Comparison of ENCODE assay signal across 8 mouse cellular contexts in genomic region chr9:72531291-72531995, GRCm38 (mm10). TPM values are rescaled to one million over a fixed set of nuclear protein-coding genes. Genes with fewer than 3 reads are reported as not detected.
A peak's percentile ranks its signal among the peaks of the same experiment; 100 is the strongest.
DNase-seq lines count a peak whose midpoint lies in the region; ATAC-seq and TF ChIP-seq lines count a peak whose summit lies in the region.

No protein-coding gene starts in this region.

- under 1% methylated on average over 33 of the region's 35 CpGs for WGBS in cerebellum, adult 2 months
- WGBS in forebrain, postnatal 0 days: 1% methylated on average over 35 of the region's 35 CpGs
- 2% methylated on average over 35 of the region's 35 CpGs for WGBS in lung, adult 2 months
- under 1% methylated on average over 34 of the region's 35 CpGs for WGBS in neural tube, embryonic 15.5 days

- H3K4me2 ChIP-seq in forebrain, postnatal 0 days (ENCODE audit: low read depth): peak overlapping the region; percentile 54
- peak overlapping the region; percentile 62 for H3K4me2 ChIP-seq in neural tube, embryonic 15.5 days

- H3K27ac ChIP-seq in MEL (ENCODE audit: control insufficient read depth, low read depth, low read length): peak overlapping the region; percentile 76
- H3K27ac ChIP-seq in cerebellum, adult 2 months (ENCODE audit: insufficient read depth, low read length): peak overlapping the region; percentile 26; the same call in 1 of the 2 replicates
- H3K27ac ChIP-seq in forebrain, postnatal 0 days (ENCODE audit: low read depth, low read length): peak overlapping the region; percentile 100
- H3K27ac ChIP-seq in layer of hippocampus, adult 2 months: peak overlapping the region; percentile 87
- peak overlapping the region; percentile 100 for H3K27ac ChIP-seq in neural tube, embryonic 15.5 days (replicated peaks)

- TF ChIP-seq EP300 in MEL (IDR thresholded peaks at IDR 0.05; ENCODE audit: low read depth in 1 of 2, low read length in 2 of 2): no peak

- DNase-seq in MEL (ENCODE audit: low read depth, low spot score): peak; percentile 87
- DNase-seq in cerebellum, adult 2 months: peak; percentile 73 to 76
- DNase-seq in forebrain, postnatal 0 days: peak; percentile 96
- peak; percentile 63 to 79 for DNase-seq in heart, postnatal 36 days
- DNase-seq in layer of hippocampus, adult 2 months (ENCODE audit: low spot score in 2 of 2): peak; percentile 68 to 86
- peak; percentile 74 for DNase-seq in lung, adult 2 months
- peak; percentile 88 for DNase-seq in testis, postnatal 14 days (ENCODE audit: low spot score)

- no peaks in the 10 kb centered on the region for H3K9me3 ChIP-seq in MEL (replicated peaks; ENCODE audit: insufficient read depth, low read length)
- no peaks in the 10 kb centered on the region for H3K9me3 ChIP-seq in forebrain, postnatal 0 days (ENCODE audit: low read length)
- no peaks in the 10 kb centered on the region for H3K9me3 ChIP-seq in neural tube, embryonic 15.5 days (replicated peaks)

- peaks cover 0 to 24% of the 10 kb centered on the region in 2 experiments; a peak in 2 of 4 replicates for H3K36me3 ChIP-seq in MEL (ENCODE audit: control insufficient read depth in 1 of 2, insufficient read depth in 2 of 2, low read length in 2 of 2)
- no peaks in the 10 kb centered on the region for H3K36me3 ChIP-seq in forebrain, postnatal 0 days (ENCODE audit: insufficient read depth)
- no peaks in the 10 kb centered on the region for H3K36me3 ChIP-seq in neural tube, embryonic 15.5 days

- ATAC-seq in forebrain, postnatal 0 days: peak; percentile 93
- peak; percentile 93 for ATAC-seq in neural tube, embryonic 15.5 days (ENCODE audit: low FRiP score)

- H3K4me3 ChIP-seq in MEL (ENCODE audit: control insufficient read depth in 1 of 2, insufficient read depth in 1 of 2, low read depth in 2 of 2, low read length in 2 of 2): peak overlapping the region; percentile 73 to 84
- peak overlapping the region; percentile 89 for H3K4me3 ChIP-seq in cerebellum, adult 2 months (replicated peaks; ENCODE audit: insufficient read depth, low read depth, low read length)
- H3K4me3 ChIP-seq in forebrain, postnatal 0 days (ENCODE audit: low read depth, low read length): peak overlapping the region; percentile 96
- peak overlapping the region; percentile 71 for H3K4me3 ChIP-seq in layer of hippocampus, adult 2 months
- peak overlapping the region; percentile 75 for H3K4me3 ChIP-seq in lung, adult 2 months (replicated peaks; ENCODE audit: extremely low read depth, low read depth, low read length)
- peak overlapping the region; percentile 94 for H3K4me3 ChIP-seq in neural tube, embryonic 15.5 days (replicated peaks)

- peaks cover 10 to 12% of the 10 kb centered on the region in 2 experiments; a peak in 3 of 4 replicates for H3K4me1 ChIP-seq in MEL (ENCODE audit: control insufficient read depth in 1 of 2, insufficient read depth in 2 of 2, low read length in 2 of 2)
- H3K4me1 ChIP-seq in cerebellum, adult 2 months (ENCODE audit: control insufficient read depth, insufficient read depth, low read length): no peaks in the 10 kb centered on the region
- H3K4me1 ChIP-seq in forebrain, postnatal 0 days (ENCODE audit: insufficient read depth): peaks cover 7% of the 10 kb centered on the region
- H3K4me1 ChIP-seq in lung, adult 2 months (ENCODE audit: control insufficient read depth, insufficient read depth, low read length): 0 out of 2 replicates have a peak, but pooled peaks cover 4% of the 10 kb centered on the region
- peaks cover 19% of the 10 kb centered on the region for H3K4me1 ChIP-seq in neural tube, embryonic 15.5 days

- TF ChIP-seq RAD21 in MEL (IDR thresholded peaks at IDR 0.05; ENCODE audit: low read depth, low read length): no peak

- peak overlapping the region; percentile 100 for H3K9ac ChIP-seq in MEL (ENCODE audit: control insufficient read depth, low read depth, low read length, poor library complexity, severe bottlenecking)
- peak overlapping the region; percentile 97 for H3K9ac ChIP-seq in forebrain, postnatal 0 days
- peak overlapping the region; percentile 97 for H3K9ac ChIP-seq in neural tube, embryonic 15.5 days (replicated peaks)

- peaks cover 22% of the 10 kb centered on the region for H3K79me2 ChIP-seq in MEL (ENCODE audit: control insufficient read depth, insufficient read depth, low read length, poor library complexity)

- TF ChIP-seq POLR2A in MEL (IDR thresholded peaks at IDR 0.05; ENCODE audit: control insufficient read depth in 1 of 2, insufficient read depth in 1 of 2, low read depth in 1 of 2, low read length in 2 of 2, poor library complexity in 1 of 2): peak in 1 of 2 experiments; percentile 66; a peak in 3 of 4 replicates
- TF ChIP-seq POLR2A in cerebellum, adult 2 months (IDR thresholded peaks at IDR 0.05; ENCODE audit: borderline replicate concordance, insufficient read depth, low read length): no peak
- peak; percentile 68; the same call in 1 of the 2 replicates for TF ChIP-seq POLR2A in lung, adult 2 months (IDR thresholded peaks at IDR 0.05; ENCODE audit: borderline replicate concordance, extremely low read depth, low read depth, low read length)

- no peak for TF ChIP-seq CTCF in MEL (IDR thresholded peaks at IDR 0.05 in 2 of 3, conservative IDR thresholded peaks at IDR 0.05 in 1 of 3; ENCODE audit: control insufficient read depth in 1 of 3, insufficient read depth in 1 of 3, low read depth in 2 of 3, low read length in 3 of 3, poor library complexity in 1 of 3, severe bottlenecking in 1 of 3)
- TF ChIP-seq CTCF in cerebellum, adult 2 months (IDR thresholded peaks at IDR 0.05; ENCODE audit: borderline replicate concordance, insufficient read depth, low read depth, low read length): no peak
- no peak; the same call in 1 of the 2 replicates for TF ChIP-seq CTCF in forebrain, postnatal 0 days (IDR thresholded peaks at IDR 0.05; ENCODE audit: low read depth)
- TF ChIP-seq CTCF in layer of hippocampus, adult 2 months (conservative IDR thresholded peaks at IDR 0.05): no peak; the same call in none of the 2 replicates
- no peak for TF ChIP-seq CTCF in lung, adult 2 months (IDR thresholded peaks at IDR 0.05; ENCODE audit: insufficient read depth, low read length)

- intact Hi-C loops in heart, postnatal 36 days (cut with DNase I): loop anchor here (5.0 kb wide), 3 partner anchors 61 to 131 kb away; partner anchors contain the start of gene Nedd4

- H3K27me3 ChIP-seq in MEL (ENCODE audit: control insufficient read depth in 1 of 2, insufficient read depth in 2 of 2, low read length in 2 of 2): no peaks in the 10 kb centered on the region
- H3K27me3 ChIP-seq in cerebellum, adult 2 months (ENCODE audit: control insufficient read depth, insufficient read depth, low read length): no peaks in the 10 kb centered on the region
- no peaks in the 10 kb centered on the region for H3K27me3 ChIP-seq in forebrain, postnatal 0 days (ENCODE audit: insufficient read depth, low read length)
- no peaks in the 10 kb centered on the region for H3K27me3 ChIP-seq in neural tube, embryonic 15.5 days (replicated peaks)

TF ChIP-seq in MEL, 35 proteins besides CTCF, POLR2A, EP300 and RAD21:
- TF ChIP-seq MXI1 (IDR thresholded peaks at IDR 0.05; ENCODE audit: low read depth, low read length) (peak; percentile 48), MYB (IDR thresholded peaks at IDR 0.05; ENCODE audit: low read depth, low read length) (no peak), RCOR1 (IDR thresholded peaks at IDR 0.05; ENCODE audit: low read depth, low read length) (peak; percentile 84), HCFC1 (IDR thresholded peaks at IDR 0.05; ENCODE audit: low read depth, low read length) (0 out of 2 replicates have a peak, but pooled peaks have one; percentile 12), SIN3A (IDR thresholded peaks at IDR 0.05; ENCODE audit: low read length) (peak; percentile 42), TCF12 (IDR thresholded peaks at IDR 0.05; ENCODE audit: low read depth, low read length) (0 out of 2 replicates have a peak, but pooled peaks have one; percentile 31), MAFK (IDR thresholded peaks at IDR 0.05; ENCODE audit: borderline replicate concordance, low read depth, low read length) (no peak), BHLHE40 (IDR thresholded peaks at IDR 0.05; ENCODE audit: borderline replicate concordance, low read depth, low read length) (peak; percentile 34; the same call in 1 of the 2 replicates), ZMIZ1 (IDR thresholded peaks at IDR 0.05; ENCODE audit: low read depth, low read length) (peak; percentile 45), TBP (IDR thresholded peaks at IDR 0.05; ENCODE audit: low read depth, low read length) (peak; percentile 84)

RNA-seq across cellular contexts. Expression of gene Rfx7, which starts 0.6 kb away (rescaled TPM):
- 6.2 and 9.3 TPM in 2 replicates for total RNA-seq in MEL (2012; rRNA removed)
- polyA plus RNA-seq in MEL (2012; ENCODE audit: insufficient read depth in 1 of 2, insufficient read length in 2 of 2, low read depth in 1 of 2, low replicate concordance in 2 of 2, missing spikeins in 1 of 2): 10 to 100 TPM; 19.9 to 30.5 TPM
- polyA plus RNA-seq in cerebellum, adult 2 months (2012; rRNA removed): 20.2 and 21.4 TPM in 2 replicates
- total RNA-seq in forebrain, postnatal 0 days (2014; rRNA removed): 29.5 and 44.8 TPM in 2 replicates
- polyA plus RNA-seq in forebrain, postnatal 0 days (2015; fragmentation: Nextera tagmentation; extraction: Ambion mirVana): 7.7 and 10.8 TPM in 2 replicates
- 1 to 10 TPM; 8.5 to 9.4 TPM for total RNA-seq in heart, postnatal 36 days (2021)
- 10 to 100 TPM; 21.4 to 21.6 TPM for total RNA-seq in layer of hippocampus, adult 2 months (2021)
- 4.1 and 6.1 TPM in 2 replicates for polyA plus RNA-seq in lung, adult 2 months (2012; rRNA removed)
- polyA plus RNA-seq in neural tube, embryonic 15.5 days (2015; fragmentation: Nextera tagmentation; extraction: Ambion mirVana): 13.7 and 14.7 TPM in 2 replicates

RNA-seq across cellular contexts. Expression of gene Tex9, which starts 39.4 kb away (rescaled TPM):
- total RNA-seq in MEL (2012; rRNA removed): 7.0 and 7.9 TPM in 2 replicates
- polyA plus RNA-seq in MEL (2012; ENCODE audit: insufficient read depth in 1 of 2, insufficient read length in 2 of 2, low read depth in 1 of 2, low replicate concordance in 2 of 2, missing spikeins in 1 of 2): 10 to 100 TPM in 1 of 2 experiments, not detected in 1; 17.1 TPM
- 14.0 and 16.6 TPM in 2 replicates for polyA plus RNA-seq in cerebellum, adult 2 months (2012; rRNA removed)
- total RNA-seq in forebrain, postnatal 0 days (2014; rRNA removed): 19.2 and 33.8 TPM in 2 replicates
- polyA plus RNA-seq in forebrain, postnatal 0 days (2015; fragmentation: Nextera tagmentation; extraction: Ambion mirVana): 19.8 and 29.3 TPM in 2 replicates
- 1 to 10 TPM in 1 of 2 experiments, under 1 TPM in 1; 0.98 to 2.1 TPM for total RNA-seq in heart, postnatal 36 days (2021)
- 1 to 10 TPM; 6.5 to 7.3 TPM for total RNA-seq in layer of hippocampus, adult 2 months (2021)
- polyA plus RNA-seq in lung, adult 2 months (2012; rRNA removed): 1.3 and 3.8 TPM in 2 replicates
- 26.8 and 36.0 TPM in 2 replicates for polyA plus RNA-seq in neural tube, embryonic 15.5 days (2015; fragmentation: Nextera tagmentation; extraction: Ambion mirVana)

Comparison
In these comparisons a context has a peak if more than half of its experiments do, and no peak if none do; other contexts are left out.
1. Peak in every context shown above with its lines: DNase-seq, ATAC-seq, H3K4me3 ChIP-seq and H3K27ac ChIP-seq.
2. H3K27ac ChIP-seq: peak in every context shown above with its lines; median percentile 100 in forebrain, postnatal 0 days; 100 in neural tube, embryonic 15.5 days; 87 in layer of hippocampus, adult 2 months; 76 in MEL; 26 in cerebellum, adult 2 months.